Mouse (Mus musculus) stomach, embryonic 16.5 days (tissue): ENCODE measurements at regions not wholly inside any gene's neighbourhood (a gene's known extent, or its start where the extent isn't known, plus 50 kb on each side); places are given as distances from the start of the nearest gene placed in this dataset.

Source experiments
- ATAC-seq: fragments of 200-750 bp; cut with Nextera tagmentation; 2 replicates; pipeline ENCODE4 v1.8.0; 2017; ENCODE audit warnings: moderate number of reproducible peaks, moderate TSS enrichment; ENCODE audit not compliant: insufficient read depth, low FRiP score
- H3K27ac ChIP-seq: fragments of 300-500 bp; sonication (generic); 2 replicates; pipeline ENCODE4 v1.5.1; 2014; ENCODE audit warnings: low read length
- H3K27me3 ChIP-seq: fragments of 300-500 bp; sonication (generic); 2 replicates; pipeline ENCODE4 v1.6.1; 2014; ENCODE audit warnings: low read length, control low read depth, mixed read lengths; ENCODE audit not compliant: control insufficient read depth, insufficient read depth
- H3K36me3 ChIP-seq: fragments of 300-500 bp; sonication (generic); 2 replicates; pipeline ENCODE4 v1.6.1; 2014; ENCODE audit warnings: low read length; ENCODE audit not compliant: control insufficient read depth, insufficient read depth
- H3K4me1 ChIP-seq: fragments of 300-500 bp; sonication (generic); 2 replicates; pipeline ENCODE4 v1.6.1; 2014; ENCODE audit warnings: low read length, control low read depth, mixed read lengths; ENCODE audit not compliant: control insufficient read depth, insufficient read depth
- H3K4me2 ChIP-seq: fragments of 300-500 bp; sonication (generic); 2 replicates; pipeline ENCODE4 v1.6.1; 2014; ENCODE audit warnings: low read depth, low read length, mixed read lengths
- H3K4me3 ChIP-seq: fragments of 300-500 bp; sonication (generic); replicated peaks from 2 replicates; pipeline ENCODE4 v1.5.1; 2014; ENCODE audit warnings: mild to moderate bottlenecking, low read length
- H3K9ac ChIP-seq: fragments of 300-500 bp; sonication (generic); 2 replicates; pipeline ENCODE4 v1.6.1; 2014; ENCODE audit warnings: low read length
- H3K9me3 ChIP-seq: fragments of 300-500 bp; sonication (generic); replicated peaks from 2 replicates; pipeline ENCODE4 v1.6.1; 2016; ENCODE audit warnings: low read length, control low read depth; ENCODE audit not compliant: control insufficient read depth
- WGBS: fragments of 180-500 bp; shearing (Covaris S2); extraction: QIAGEN DNeasy Blood & Tissue Kit; methylation state at CpG from one replicate; pipeline ENCODE4 v1.1.7; 2014; 5-methylcytosine and 5-hydroxymethylcytosine counted together

DNA sequence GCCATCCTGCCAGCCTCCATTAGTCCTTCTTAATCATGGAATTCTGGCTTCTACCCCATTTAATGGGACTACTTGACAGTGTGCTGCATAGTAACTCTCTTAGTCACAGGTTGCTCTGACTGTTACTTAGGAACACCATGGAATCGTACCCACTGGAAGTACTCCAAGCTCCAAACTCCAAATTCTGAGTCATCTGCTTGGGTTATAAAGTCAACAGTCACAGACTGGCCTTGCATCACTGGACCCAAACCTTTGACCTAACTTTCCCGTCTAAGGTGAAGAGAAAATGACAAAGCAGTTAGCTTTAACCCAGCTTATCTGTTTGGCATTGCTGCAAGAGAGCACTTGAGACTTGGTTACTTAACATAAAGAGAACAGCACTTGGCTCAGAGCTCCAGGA lies 126.9 kb downstream of the Zfp365 start:
- H3K4me3 ChIP-seq, result no peak overlapping the region
- H3K9ac ChIP-seq, result no peak overlapping the region
- no peak overlapping the region for H3K27ac ChIP-seq
- ATAC-seq, result no peak
- H3K27me3 ChIP-seq, result no peaks in the 10 kb centered on the region
- no peak overlapping the region for H3K4me2 ChIP-seq
- H3K9me3 ChIP-seq, result no peaks in the 10 kb centered on the region
- no peaks in the 10 kb centered on the region for H3K4me1 ChIP-seq
- WGBS, result 60% methylated on average over 2 of the region's 2 CpGs
- no peaks in the 10 kb centered on the region for H3K36me3 ChIP-seq

DNA sequence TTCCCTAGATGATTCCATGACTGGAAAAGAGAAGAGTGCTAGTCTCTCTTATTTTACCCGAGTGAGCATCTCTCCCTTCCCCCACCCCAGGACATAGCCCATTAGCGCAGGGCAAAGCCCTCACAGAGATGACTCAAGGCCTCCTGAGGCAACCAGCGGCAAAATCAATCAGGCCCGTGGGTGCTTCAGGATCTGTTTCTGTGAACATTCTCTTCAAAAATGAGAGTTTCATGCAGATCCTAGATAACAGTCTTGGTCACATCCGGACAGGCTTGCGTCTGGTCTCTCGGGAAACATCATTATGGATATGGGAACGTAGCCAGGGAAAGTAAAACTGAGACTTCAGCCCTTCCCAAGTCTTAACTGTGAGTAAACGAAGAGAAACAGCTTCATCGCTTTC lies 134.1 kb downstream of the Zfp365 start:
- Histone ChIP-seq H3K4me3 (no peak overlapping the region), H3K9me3 (no peaks in the 10 kb centered on the region), H3K27me3 (no peaks in the 10 kb centered on the region), H3K4me2 (no peak overlapping the region), H3K9ac (no peak overlapping the region), H3K36me3 (no peaks in the 10 kb centered on the region), H3K4me1 (no peaks in the 10 kb centered on the region), H3K27ac (no peak overlapping the region)
- ATAC-seq, result no peak
- WGBS, result 79% methylated on average over 10 of the region's 10 CpGs

- H3K4me2 ChIP-seq, result no peak overlapping the region
- WGBS, result 80% methylated on average over 7 of the region's 7 CpGs
- no peak overlapping the region for H3K9ac ChIP-seq
- no peaks in the 10 kb centered on the region for H3K4me1 ChIP-seq
- H3K27me3 ChIP-seq, result no peaks in the 10 kb centered on the region
- H3K36me3 ChIP-seq, result no peaks in the 10 kb centered on the region
- H3K9me3 ChIP-seq, result no peaks in the 10 kb centered on the region
- H3K27ac ChIP-seq, result no peak overlapping the region
- ATAC-seq, result no peak
- H3K4me3 ChIP-seq, result no peak overlapping the region
Measured at GRCm38 (mm10) chr10:67777721-67778120, 134.7 kb downstream of the Zfp365 start.

- 91% methylated on average over 9 of the region's 9 CpGs for WGBS
- no peaks in the 10 kb centered on the region for H3K27me3 ChIP-seq
- no peak overlapping the region for H3K4me3 ChIP-seq
- no peak for ATAC-seq
- H3K4me2 ChIP-seq, result no peak overlapping the region
- no peak overlapping the region for H3K9ac ChIP-seq
- H3K27ac ChIP-seq, result no peak overlapping the region
- no peaks in the 10 kb centered on the region for H3K9me3 ChIP-seq
- no peaks in the 10 kb centered on the region for H3K36me3 ChIP-seq
- no peaks in the 10 kb centered on the region for H3K4me1 ChIP-seq
Measured at GRCm38 (mm10) chr10:67776851-67777250, 135.6 kb downstream of the Zfp365 start.

DNA sequence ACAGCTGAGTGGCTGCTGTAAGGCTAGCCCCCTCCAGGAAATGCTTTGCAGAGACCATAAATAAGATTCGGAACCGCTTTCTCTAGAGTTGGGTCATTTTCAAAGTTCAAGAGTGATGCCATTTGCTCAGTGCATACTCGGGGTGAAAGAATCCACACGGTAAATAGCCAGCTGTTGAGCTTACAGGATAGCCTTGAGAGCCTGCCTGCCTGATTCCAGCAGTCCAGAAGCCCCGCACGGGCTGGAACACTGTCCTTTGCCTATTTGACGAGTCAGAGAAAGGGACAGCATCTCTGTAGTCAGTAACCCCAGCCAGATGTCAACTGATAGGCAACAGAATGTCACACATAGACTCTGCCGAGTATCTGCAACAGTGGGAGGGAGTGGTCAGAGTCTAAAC lies 140.7 kb downstream of the Zfp365 start:
- Histone ChIP-seq H3K4me3 (no peak overlapping the region), H3K9me3 (no peaks in the 10 kb centered on the region), H3K9ac (no peak overlapping the region), H3K4me2 (no peak overlapping the region), H3K27me3 (no peaks in the 10 kb centered on the region), H3K4me1 (no peaks in the 10 kb centered on the region), H3K36me3 (no peaks in the 10 kb centered on the region), H3K27ac (no peak overlapping the region)
- ATAC-seq, result no peak
- WGBS, result 58% methylated on average over 8 of the region's 8 CpGs

GRCm38 (mm10) chr10:67766099-67766498 lies 146.4 kb downstream of the Zfp365 start:
- H3K27me3 ChIP-seq, result no peaks in the 10 kb centered on the region
- H3K36me3 ChIP-seq, result no peaks in the 10 kb centered on the region
- H3K4me3 ChIP-seq, result no peak overlapping the region
- H3K27ac ChIP-seq, result no peak overlapping the region
- 38% methylated on average over 13 of the region's 13 CpGs for WGBS
- no peak overlapping the region for H3K9ac ChIP-seq
- no peak overlapping the region for H3K4me2 ChIP-seq
- no peaks in the 10 kb centered on the region for H3K4me1 ChIP-seq
- no peak for ATAC-seq
- H3K9me3 ChIP-seq, result no peaks in the 10 kb centered on the region

- 63% methylated on average over 3 of the region's 3 CpGs for WGBS
- H3K36me3 ChIP-seq, result no peaks in the 10 kb centered on the region
- no peak overlapping the region for H3K27ac ChIP-seq
- H3K4me1 ChIP-seq, result no peaks in the 10 kb centered on the region
- H3K4me3 ChIP-seq, result no peak overlapping the region
- H3K4me2 ChIP-seq, result no peak overlapping the region
- no peaks in the 10 kb centered on the region for H3K27me3 ChIP-seq
- no peak overlapping the region for H3K9ac ChIP-seq
- ATAC-seq, result no peak
- H3K9me3 ChIP-seq, result no peaks in the 10 kb centered on the region
Measured at GRCm38 (mm10) chr10:67760424-67760823, 152.0 kb downstream of the Zfp365 start.

DNA sequence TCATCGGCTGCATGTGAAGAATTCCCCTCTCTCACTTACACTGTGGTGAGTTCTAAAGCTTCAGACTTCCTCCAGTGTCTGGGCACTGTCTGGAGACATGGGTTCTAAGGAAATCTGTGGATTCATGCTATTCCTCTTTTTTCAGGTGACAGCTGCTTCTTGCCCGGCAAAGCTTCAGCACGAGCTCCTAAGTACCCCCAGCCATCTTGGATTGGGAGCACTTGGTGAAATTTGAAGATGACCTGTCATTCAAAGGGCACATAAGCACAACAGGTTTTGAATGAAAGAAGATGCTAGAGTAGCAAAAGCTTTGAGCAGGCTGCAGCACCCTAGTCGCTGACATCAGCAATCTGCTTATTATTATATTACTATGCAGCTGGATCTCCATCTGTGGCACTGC lies 164.3 kb downstream of the Zfp365 start:
- H3K27me3 ChIP-seq, result no peaks in the 10 kb centered on the region; the same call in 1 of the 2 replicates
- H3K4me2 ChIP-seq, result no peak overlapping the region
- H3K9ac ChIP-seq, result no peak overlapping the region
- H3K4me1 ChIP-seq, result no peaks in the 10 kb centered on the region
- H3K27ac ChIP-seq, result no peak overlapping the region
- no peaks in the 10 kb centered on the region for H3K36me3 ChIP-seq
- ATAC-seq, result no peak
- H3K4me3 ChIP-seq, result no peak overlapping the region
- 84% methylated on average over 4 of the region's 4 CpGs for WGBS
- H3K9me3 ChIP-seq, result no peaks in the 10 kb centered on the region

GRCm38 (mm10) chr10:67747461-67747860 lies 165.0 kb downstream of the Zfp365 start:
- Histone ChIP-seq H3K9ac (no peak overlapping the region), H3K4me2 (no peak overlapping the region), H3K9me3 (no peaks in the 10 kb centered on the region), H3K36me3 (no peaks in the 10 kb centered on the region), H3K4me1 (no peaks in the 10 kb centered on the region), H3K4me3 (no peak overlapping the region), H3K27me3 (no peaks in the 10 kb centered on the region; the same call in 1 of the 2 replicates), H3K27ac (no peak overlapping the region)
- WGBS, result 69% methylated on average over 3 of the region's 3 CpGs
- no peak for ATAC-seq

DNA sequence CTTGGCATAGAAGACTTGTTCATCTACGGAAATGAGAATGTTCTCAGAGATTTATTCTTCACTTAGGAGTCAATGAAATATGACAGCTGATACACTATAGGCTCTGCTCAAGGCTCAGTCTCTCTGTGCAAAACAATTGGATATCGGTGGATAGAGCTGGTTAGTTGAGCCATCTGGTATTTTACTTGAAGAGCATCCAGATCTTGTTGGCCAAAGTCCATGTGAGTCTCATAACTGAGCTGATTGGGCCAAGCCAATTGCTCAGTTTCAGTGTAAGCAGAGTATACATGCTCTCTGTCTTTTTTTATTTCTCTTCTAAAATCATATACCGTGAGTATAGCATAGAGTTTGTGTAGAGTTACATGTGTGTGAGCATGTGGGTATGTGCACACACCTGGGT lies 166.3 kb downstream of the Zfp365 start:
- H3K4me1 ChIP-seq, result no peaks in the 10 kb centered on the region
- ATAC-seq, result no peak
- H3K27ac ChIP-seq, result no peak overlapping the region
- H3K9me3 ChIP-seq, result no peaks in the 10 kb centered on the region
- no peaks in the 10 kb centered on the region for H3K36me3 ChIP-seq
- no peak overlapping the region for H3K9ac ChIP-seq
- WGBS, result 69% methylated on average over 3 of the region's 3 CpGs
- no peak overlapping the region for H3K4me3 ChIP-seq
- no peak overlapping the region for H3K4me2 ChIP-seq
- no peaks in the 10 kb centered on the region for H3K27me3 ChIP-seq
